In the genomic region with DNA sequence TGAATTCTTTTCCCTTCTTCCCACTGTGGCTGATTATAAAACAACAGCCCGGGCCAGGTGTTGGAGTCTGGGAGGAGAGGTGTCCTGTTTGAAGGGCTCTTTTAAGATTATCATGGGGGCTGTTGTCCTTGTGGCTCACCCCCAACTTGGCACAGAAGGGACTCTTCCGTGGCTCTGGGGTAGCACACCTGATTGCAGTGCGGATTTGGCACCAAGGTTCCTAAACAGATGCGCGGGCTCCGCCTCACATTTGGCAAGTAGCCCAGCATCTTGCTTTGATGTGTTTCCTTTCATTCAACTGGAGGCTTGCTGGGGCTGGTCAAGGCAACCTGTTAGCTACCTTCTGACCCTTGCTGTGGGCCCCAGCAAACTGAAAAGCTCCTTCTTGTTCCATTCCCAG, we compare ENCODE assay signal across 20 mouse cellular contexts.
DNase-seq lines count a peak whose midpoint lies in the region; ATAC-seq lines count a peak whose summit lies in the region.
"Had no signal": no experiment of that assay in that cellular context is flagged by ENCODE, and none has a peak within 500 bp of the region (broad histone marks: within the 10 kb centered on the region; RNA-seq: fewer than 3 reads in every experiment).

No protein-coding gene starts in this region.

- 0 out of 2 replicates have a peak, but pooled peaks have one; percentile 37 for ATAC-seq in embryonic facial prominence, embryonic 13.5 days (ENCODE audit: insufficient number of reproducible peaks, insufficient read depth, low FRiP score, low TSS enrichment, low read depth)
- no peak for ATAC-seq in limb, embryonic 12.5 days (ENCODE audit: insufficient number of reproducible peaks, insufficient read depth, low FRiP score, low TSS enrichment, low read depth)
- ATAC-seq: forebrain, embryonic 16.5 days; liver, embryonic 12.5 days had no signal

- no peaks in the 10 kb centered on the region for H3K36me3 ChIP-seq in embryonic facial prominence, embryonic 13.5 days
- H3K36me3 ChIP-seq in embryonic facial prominence, embryonic 10.5 days (replicated peaks) = no peaks in the 10 kb centered on the region
- H3K36me3 ChIP-seq in limb, embryonic 12.5 days = no peaks in the 10 kb centered on the region
- H3K36me3 ChIP-seq in limb, embryonic 10.5 days = no peaks in the 10 kb centered on the region
- H3K36me3 ChIP-seq: liver, embryonic 12.5 days; neural tube, embryonic 13.5 days; stomach, embryonic 15.5 days had no signal

- H3K27me3 ChIP-seq in embryonic facial prominence, embryonic 13.5 days = no peaks in the 10 kb centered on the region
- 0 out of 2 replicates have a peak, but pooled peaks cover 3% of the 10 kb centered on the region for H3K27me3 ChIP-seq in embryonic facial prominence, embryonic 10.5 days (replicated peaks; ENCODE audit: low read depth, poor library complexity, severe bottlenecking)
- H3K27me3 ChIP-seq in limb, embryonic 12.5 days = peaks cover 11% of the 10 kb centered on the region; the same call in 1 of the 2 replicates
- 0 out of 2 replicates have a peak, but pooled peaks cover 2% of the 10 kb centered on the region for H3K27me3 ChIP-seq in limb, embryonic 10.5 days (ENCODE audit: low read depth, poor library complexity, severe bottlenecking)
- H3K27me3 ChIP-seq: liver, embryonic 12.5 days; neural tube, embryonic 13.5 days; stomach, embryonic 15.5 days had no signal

- H3K4me3 ChIP-seq in embryonic facial prominence, embryonic 13.5 days = no peak overlapping the region
- H3K4me3 ChIP-seq in embryonic facial prominence, embryonic 10.5 days = no peak overlapping the region
- no peak overlapping the region for H3K4me3 ChIP-seq in limb, embryonic 12.5 days (replicated peaks)
- no peak overlapping the region for H3K4me3 ChIP-seq in limb, embryonic 10.5 days
- H3K4me3 ChIP-seq: erythroblast, embryonic 14.5 days; liver, embryonic 12.5 days; neural tube, embryonic 13.5 days; stomach, embryonic 15.5 days had no signal

- peaks cover 14% of the 10 kb centered on the region for H3K4me1 ChIP-seq in embryonic facial prominence, embryonic 13.5 days
- peaks cover 9% of the 10 kb centered on the region; the same call in 1 of the 2 replicates for H3K4me1 ChIP-seq in embryonic facial prominence, embryonic 10.5 days
- H3K4me1 ChIP-seq in limb, embryonic 12.5 days (replicated peaks) = peaks cover 10% of the 10 kb centered on the region
- peaks cover 8% of the 10 kb centered on the region; the same call in 1 of the 2 replicates for H3K4me1 ChIP-seq in limb, embryonic 10.5 days
- H3K4me1 ChIP-seq: liver, embryonic 12.5 days; neural tube, embryonic 13.5 days; stomach, embryonic 15.5 days had no signal

- no peaks in the 10 kb centered on the region for H3K9me3 ChIP-seq in embryonic facial prominence, embryonic 13.5 days
- no peaks in the 10 kb centered on the region for H3K9me3 ChIP-seq in embryonic facial prominence, embryonic 10.5 days
- no peaks in the 10 kb centered on the region for H3K9me3 ChIP-seq in limb, embryonic 12.5 days
- no peaks in the 10 kb centered on the region for H3K9me3 ChIP-seq in limb, embryonic 10.5 days (replicated peaks)
- H3K9me3 ChIP-seq: liver, embryonic 12.5 days; neural tube, embryonic 13.5 days; stomach, embryonic 15.5 days had no signal

- DNase-seq in embryonic facial prominence, embryonic 10.5 days (ENCODE audit: low spot score) = no peak
- no peak for DNase-seq in limb, embryonic 10.5 days (ENCODE audit: low spot score)
- DNase-seq in adrenal gland, postnatal 10 days = peak; percentile 20
- DNase-seq in ovary, postnatal 14 days (ENCODE audit: low spot score) = peak; percentile 37
- no peak for DNase-seq in right cerebral cortex, postnatal 25 days
- DNase-seq: B cell, adult 2 months; cerebellum, adult 18-20 months; gastrocnemius, postnatal 10 days; kidney, adult 2 months; layer of hippocampus, adult 9-11 months; spleen, adult 18-20 months; thymus, postnatal 14 days had no signal

- H3K9ac ChIP-seq in embryonic facial prominence, embryonic 13.5 days = no peak overlapping the region
- no peak overlapping the region for H3K9ac ChIP-seq in limb, embryonic 12.5 days (replicated peaks)
- H3K9ac ChIP-seq: hindbrain, embryonic 14.5 days; liver, embryonic 12.5 days; neural tube, embryonic 13.5 days; stomach, embryonic 15.5 days had no signal

- 54% methylated on average over 6 of the region's 6 CpGs for WGBS in embryonic facial prominence, embryonic 13.5 days
- WGBS in embryonic facial prominence, embryonic 10.5 days = 81% methylated on average over 6 of the region's 6 CpGs
- 45% methylated on average over 6 of the region's 6 CpGs for WGBS in limb, embryonic 12.5 days
- WGBS in limb, embryonic 10.5 days = 85% methylated on average over 6 of the region's 6 CpGs

- H3K4me2 ChIP-seq in embryonic facial prominence, embryonic 13.5 days = no peak overlapping the region
- peak overlapping the region; percentile 10; the same call in 1 of the 2 replicates for H3K4me2 ChIP-seq in limb, embryonic 12.5 days
- H3K4me2 ChIP-seq: hindbrain, embryonic 14.5 days; liver, embryonic 12.5 days; neural tube, embryonic 13.5 days; stomach, embryonic 15.5 days had no signal

- no peak overlapping the region for H3K27ac ChIP-seq in embryonic facial prominence, embryonic 13.5 days
- H3K27ac ChIP-seq in embryonic facial prominence, embryonic 10.5 days (replicated peaks) = no peak overlapping the region
- H3K27ac ChIP-seq in limb, embryonic 12.5 days = no peak overlapping the region
- H3K27ac ChIP-seq in limb, embryonic 10.5 days = no peak overlapping the region
- H3K27ac ChIP-seq: hindbrain, embryonic 14.5 days; liver, embryonic 12.5 days; neural tube, embryonic 13.5 days; stomach, embryonic 15.5 days had no signal

Comparison
In these comparisons a context has a peak if more than half of its experiments do, and no peak if none do; other contexts are left out.
1. DNase-seq: peak in adrenal gland, postnatal 10 days (single experiment) and ovary, postnatal 14 days (single experiment); none in embryonic facial prominence, embryonic 10.5 days (single experiment), limb, embryonic 10.5 days (single experiment) and right cerebral cortex, postnatal 25 days (single experiment).